Mouse (Mus musculus) liver, adult (tissue): ENCODE data around the gene Krtdap.

Experiments
- GATA4 ChIP-seq: IDR thresholded peaks from 2 replicates; pipeline ENCODE4 v1.6.1; 2014; ENCODE audit warnings: mild to moderate bottlenecking, low read length; ENCODE audit not compliant: insufficient replicate concordance

Gene Krtdap

GRCm38 (mm10) chr7:30777081-30777579, 10.6 kb upstream of the Krtdap start:
- no peak for TF ChIP-seq GATA4

GRCm38 (mm10) chr7:30777911-30778310, 9.8 kb upstream of the Krtdap start:
- no peak for TF ChIP-seq GATA4

DNA sequence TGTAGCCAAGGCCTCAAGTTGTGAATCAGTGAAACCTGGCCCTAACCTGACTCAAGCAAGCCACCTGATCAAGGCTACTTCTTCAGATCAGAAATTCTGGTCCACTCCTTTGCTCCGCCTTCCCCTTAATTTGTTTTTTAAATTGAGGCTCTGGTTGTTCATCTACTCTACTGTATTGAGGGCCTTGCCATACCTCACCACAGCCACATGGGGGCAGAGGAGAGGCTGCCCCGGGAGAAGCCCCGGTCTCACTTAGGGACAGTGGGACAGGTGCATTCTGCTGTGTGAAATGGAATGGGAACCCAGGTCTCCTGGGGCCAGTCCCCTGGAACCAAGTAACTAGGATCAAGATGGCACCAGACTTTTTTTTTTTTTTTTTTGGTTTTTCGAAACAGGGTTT, 5.9 kb upstream of the Krtdap start:
- TF ChIP-seq GATA4, result no peak

- no peak for TF ChIP-seq GATA4
Observed at GRCm38 (mm10) chr7:30782658-30783057, 5.0 kb upstream of the Krtdap start.

- TF ChIP-seq GATA4, result no peak
Observed at GRCm38 (mm10) chr7:30785154-30785553, 2.5 kb upstream of the Krtdap start.

DNA sequence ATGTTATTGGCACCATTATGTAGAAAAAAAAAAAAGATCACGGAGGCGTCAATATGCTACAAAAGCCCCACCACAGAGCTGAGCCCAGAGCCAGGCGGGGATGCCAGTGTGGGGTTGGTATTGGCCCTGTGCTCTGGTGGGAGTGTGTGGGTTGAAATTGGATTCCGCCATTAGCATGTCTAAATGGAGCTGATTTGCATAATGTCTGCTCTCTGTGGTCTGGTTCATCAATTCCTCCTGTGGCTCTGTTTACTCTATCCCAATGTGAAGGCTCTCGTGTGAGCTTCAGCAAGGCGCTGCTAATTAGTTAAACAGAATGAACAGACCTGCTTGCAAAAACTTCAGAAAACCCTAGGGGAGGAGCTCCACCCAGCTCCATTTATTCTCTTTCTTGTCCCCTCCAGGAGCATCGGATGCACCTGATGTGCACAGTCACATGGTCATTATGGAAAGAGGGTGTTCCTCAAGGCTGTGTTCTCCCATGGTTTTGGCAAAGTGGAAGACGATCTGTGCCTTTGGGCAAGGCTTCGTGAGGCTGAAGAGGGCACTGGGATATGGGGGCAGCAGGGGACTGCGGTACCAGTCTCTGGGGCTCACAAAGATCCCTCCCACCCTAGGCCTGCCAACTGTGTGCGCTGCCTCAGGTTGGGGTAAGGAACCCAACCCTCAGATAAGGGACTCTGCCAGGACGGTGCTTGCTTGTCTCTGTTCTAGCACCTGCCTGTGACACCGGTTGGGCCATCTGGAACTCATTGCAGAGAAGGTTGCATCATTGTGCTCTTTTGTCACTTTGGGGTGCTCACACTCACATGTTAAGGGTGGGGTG, 1.8 kb upstream of the Krtdap start:
- no peak for TF ChIP-seq GATA4

GRCm38 (mm10) chr7:30790141-30790540, 2.4 kb downstream of the Krtdap start:
- no peak for TF ChIP-seq GATA4

DNA sequence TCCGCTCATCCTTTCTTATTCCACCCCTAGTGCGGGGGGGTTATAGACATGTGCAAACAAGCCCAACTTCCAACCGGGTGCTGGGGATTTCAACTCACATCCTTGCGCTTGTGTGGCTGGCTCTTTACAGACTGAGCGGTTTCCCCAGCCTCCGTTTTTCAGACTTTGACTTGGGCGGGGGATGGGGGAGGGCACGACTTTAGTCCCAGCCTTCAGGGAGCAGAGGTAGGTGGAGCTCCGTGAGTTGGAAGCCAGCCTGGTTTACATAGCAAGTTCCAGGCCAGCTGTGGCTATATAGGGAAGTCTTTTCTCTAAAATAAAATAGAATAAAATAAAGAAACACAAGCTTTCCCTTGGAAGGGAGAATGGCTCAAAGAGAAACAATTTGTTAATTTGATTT, 4.2 kb downstream of the Krtdap start:
- no peak for TF ChIP-seq GATA4

- TF ChIP-seq GATA4, result no peak
Observed at GRCm38 (mm10) chr7:30794921-30795320, 7.2 kb downstream of the Krtdap start.

- TF ChIP-seq GATA4, result no peak
Observed at GRCm38 (mm10) chr7:30796790-30797189, 9.1 kb downstream of the Krtdap start.

GRCm38 (mm10) chr7:30800653-30801052, 13.0 kb downstream of the Krtdap start:
- no peak for TF ChIP-seq GATA4

GRCm38 (mm10) chr7:30803256-30803655, 15.6 kb downstream of the Krtdap start:
- no peak for TF ChIP-seq GATA4

- TF ChIP-seq GATA4, result no peak
Observed at GRCm38 (mm10) chr7:30804026-30804715, 16.5 kb downstream of the Krtdap start.

DNA sequence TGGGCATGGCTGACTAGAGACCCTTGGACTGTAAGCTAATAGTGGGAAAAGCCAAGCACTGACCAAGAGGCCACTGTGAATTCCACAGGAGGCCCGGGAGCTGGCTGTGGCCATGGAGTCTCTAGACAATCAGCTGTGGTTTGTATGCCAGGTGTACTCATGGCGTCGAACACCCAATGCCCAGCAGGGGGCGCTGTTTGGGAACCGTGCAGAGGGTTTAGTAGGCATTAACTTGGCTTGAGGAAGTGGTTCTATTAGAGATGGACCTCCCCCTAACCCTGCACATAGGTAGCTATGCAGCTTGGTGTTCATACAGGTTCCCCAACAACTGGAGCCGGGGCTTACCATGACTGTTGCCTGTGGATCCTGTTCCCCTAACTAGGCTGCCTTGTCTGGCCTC, 18.2 kb downstream of the Krtdap start:
- no peak for TF ChIP-seq GATA4

DNA sequence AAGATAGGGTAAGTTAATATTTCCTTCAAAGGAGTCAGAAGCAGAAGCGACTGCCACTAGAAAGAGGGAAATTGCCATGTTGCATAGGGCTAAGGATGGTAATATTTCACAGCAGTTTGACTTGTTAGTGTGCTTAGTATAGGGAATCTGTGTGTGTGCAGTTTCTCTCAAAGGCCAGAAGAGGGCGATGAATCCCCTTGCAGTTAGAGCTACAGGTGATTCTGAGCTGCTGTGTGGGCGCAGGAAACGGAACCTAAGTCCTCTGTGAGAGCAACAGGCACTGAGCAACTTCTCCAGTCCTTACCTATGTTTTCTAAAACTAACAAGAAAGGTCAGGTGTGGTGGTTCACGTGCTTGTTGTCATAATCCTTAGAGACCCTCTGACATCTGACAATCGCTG, 22.6 kb downstream of the Krtdap start:
- no peak for TF ChIP-seq GATA4

DNA sequence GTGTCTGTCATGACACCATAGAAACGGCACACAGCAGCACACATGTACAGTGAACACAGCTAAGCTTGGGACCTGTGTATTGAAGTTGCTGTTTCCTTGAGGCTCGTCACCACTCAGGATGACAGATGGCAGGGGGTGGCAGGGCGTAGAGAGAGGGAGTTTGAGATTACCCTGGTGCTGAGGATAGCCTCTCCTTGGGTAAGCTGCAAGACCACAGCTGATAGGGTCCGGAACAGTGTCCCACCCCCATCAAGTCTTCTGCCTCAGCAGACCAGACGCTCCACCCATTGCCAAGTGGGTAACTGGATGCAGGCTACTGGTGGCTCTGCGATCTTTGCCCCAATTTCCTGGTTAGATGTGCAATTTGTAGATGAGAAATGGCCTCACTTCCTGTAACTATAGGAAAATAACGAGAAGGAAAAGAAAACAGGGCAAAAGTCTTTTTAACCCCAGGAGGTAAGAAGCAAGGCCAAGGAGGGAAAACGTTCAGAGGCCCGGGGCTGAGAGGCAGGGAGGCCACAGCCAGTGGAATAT, 24.1 kb downstream of the Krtdap start:
- no peak for TF ChIP-seq GATA4

GRCm38 (mm10) chr7:30812291-30812807, 24.7 kb downstream of the Krtdap start:
- TF ChIP-seq GATA4, result no peak

DNA sequence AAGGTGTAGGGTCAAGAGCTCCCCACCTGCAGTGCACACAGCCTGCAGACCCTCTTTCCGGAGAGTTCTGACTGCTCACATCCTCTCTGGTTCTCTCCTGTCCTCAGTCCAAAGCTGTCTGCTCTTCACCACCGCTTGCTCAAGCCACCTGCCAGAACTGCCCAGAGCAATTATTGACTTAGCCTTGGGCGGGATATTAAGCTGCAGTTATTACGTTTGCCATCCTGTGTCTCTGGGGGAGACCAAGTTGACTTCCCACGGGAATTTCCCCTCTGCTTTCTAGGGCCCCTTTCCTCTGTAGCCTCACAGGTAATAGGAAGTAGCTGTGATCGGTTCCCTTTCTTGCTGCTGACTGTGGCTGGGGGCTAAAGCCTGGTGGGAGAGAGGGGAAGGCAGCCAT, 32.4 kb downstream of the Krtdap start:
- no peak for TF ChIP-seq GATA4
